In the genomic region with DNA sequence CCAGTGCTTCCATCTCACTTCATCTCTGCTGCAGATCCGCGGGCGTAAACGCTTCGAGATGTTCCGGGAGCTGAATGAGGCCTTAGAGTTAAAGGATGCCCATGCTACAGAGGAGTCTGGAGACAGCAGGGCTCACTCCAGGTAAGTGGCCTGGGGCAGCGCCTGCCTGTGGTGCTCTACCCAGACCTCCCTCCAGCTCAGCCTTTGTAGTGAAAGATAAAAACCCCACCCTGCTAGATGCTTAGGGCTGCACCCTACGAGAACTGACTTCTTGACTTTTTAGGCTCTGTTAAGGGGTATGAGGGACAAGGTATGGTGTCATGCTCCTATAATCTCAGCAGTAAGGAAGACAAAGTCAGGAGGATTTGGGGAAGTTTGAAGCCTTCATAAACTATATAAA, we compare ENCODE assay signal across 25 mouse cellular contexts. TPM values are rescaled to one million over a fixed set of nuclear protein-coding genes. Genes with fewer than 3 reads are reported as not detected.
A peak's percentile ranks its signal among the peaks of the same experiment; 100 is the strongest.
DNase-seq lines count a peak whose midpoint lies in the region; ATAC-seq and TF ChIP-seq lines count a peak whose summit lies in the region.
"Had no signal": no experiment of that assay in that cellular context is flagged by ENCODE, and none has a peak within 500 bp of the region (broad histone marks: within the 10 kb centered on the region; RNA-seq: fewer than 3 reads in every experiment).

No protein-coding gene starts in this region.

- peak overlapping the region; percentile 68; the same call in 1 of the 2 replicates for H3K27ac ChIP-seq in MEL (ENCODE audit: control insufficient read depth, low read depth, low read length)
- H3K27ac ChIP-seq in liver, embryonic 12.5 days, result peak overlapping the region; percentile 95
- H3K27ac ChIP-seq in liver, embryonic 16.5 days (ENCODE audit: low read length), result peak overlapping the region; percentile 81
- H3K27ac ChIP-seq: embryonic facial prominence, embryonic 10.5 days; forebrain, embryonic 13.5 days; heart, embryonic 13.5 days had no signal

- H3K79me2 ChIP-seq in MEL (ENCODE audit: control insufficient read depth, insufficient read depth, low read length, poor library complexity), result peaks cover 7% of the 10 kb centered on the region

- 0 out of 4 replicates have a peak, but pooled peaks of 1 of the 2 experiments have one; percentile 16 for TF ChIP-seq EP300 in MEL (IDR thresholded peaks at IDR 0.05; ENCODE audit: low read depth in 1 of 2, low read length in 2 of 2)

- no peak for ATAC-seq in erythroblast, adult 5-6 weeks (replicated peaks; ENCODE audit: low FRiP score, poor library complexity, severe bottlenecking)
- ATAC-seq in liver, embryonic 12.5 days, result peak; percentile 63
- ATAC-seq in liver, embryonic 16.5 days (ENCODE audit: low read depth), result peak; percentile 49
- ATAC-seq: CD4-positive, CD25-positive, alpha-beta regulatory T cell, adult 4 months; forebrain, embryonic 13.5 days; forebrain, postnatal 0 days had no signal

- TF ChIP-seq CTCF in MEL (IDR thresholded peaks at IDR 0.05 in 2 of 3, conservative IDR thresholded peaks at IDR 0.05 in 1 of 3; ENCODE audit: control insufficient read depth in 1 of 3, insufficient read depth in 1 of 3, low read depth in 2 of 3, low read length in 3 of 3, poor library complexity in 1 of 3, severe bottlenecking in 1 of 3), result no peak

- H3K4me3 ChIP-seq in erythroblast, embryonic 14.5 days (replicated peaks), result peak overlapping the region; percentile 36
- H3K4me3 ChIP-seq in MEL (ENCODE audit: control insufficient read depth in 1 of 2, insufficient read depth in 1 of 2, low read depth in 2 of 2, low read length in 2 of 2), result no peak overlapping the region
- H3K4me3 ChIP-seq in liver, embryonic 12.5 days, result peak overlapping the region; percentile 10; the same call in 1 of the 2 replicates
- H3K4me3 ChIP-seq in liver, embryonic 16.5 days (ENCODE audit: low read depth, low read length), result 0 out of 2 replicates have a peak overlapping the region, but pooled peaks have one; percentile 18
- H3K4me3 ChIP-seq: embryonic facial prominence, embryonic 10.5 days; forebrain, embryonic 13.5 days; heart, embryonic 13.5 days; hindbrain, embryonic 15.5 days had no signal

- H3K9me3 ChIP-seq in erythroblast, embryonic 14.5 days (ENCODE audit: control insufficient read depth, low read length), result no peaks in the 10 kb centered on the region
- no peaks in the 10 kb centered on the region for H3K9me3 ChIP-seq in MEL (replicated peaks; ENCODE audit: insufficient read depth, low read length)
- no peaks in the 10 kb centered on the region for H3K9me3 ChIP-seq in liver, embryonic 12.5 days (replicated peaks)
- no peaks in the 10 kb centered on the region for H3K9me3 ChIP-seq in liver, embryonic 16.5 days (replicated peaks; ENCODE audit: control insufficient read depth, low read length)
- H3K9me3 ChIP-seq: embryonic facial prominence, embryonic 10.5 days; forebrain, embryonic 13.5 days; G1E; heart, embryonic 13.5 days; hindbrain, embryonic 15.5 days had no signal

- H3K36me3 ChIP-seq in erythroblast, embryonic 14.5 days (ENCODE audit: control insufficient read depth), result peaks cover 84% of the 10 kb centered on the region
- H3K36me3 ChIP-seq in MEL (ENCODE audit: control insufficient read depth in 1 of 2, insufficient read depth in 2 of 2, low read length in 2 of 2), result peaks cover 24 to 60% of the 10 kb centered on the region in 2 experiments
- H3K36me3 ChIP-seq in liver, embryonic 12.5 days, result peaks cover 85% of the 10 kb centered on the region
- peaks cover 36% of the 10 kb centered on the region for H3K36me3 ChIP-seq in liver, embryonic 16.5 days (ENCODE audit: control insufficient read depth, insufficient read depth)

- H3K4me2 ChIP-seq in liver, embryonic 12.5 days, result peak overlapping the region; percentile 61
- peak overlapping the region; percentile 45 for H3K4me2 ChIP-seq in liver, embryonic 16.5 days (ENCODE audit: low read depth, low read length)
- H3K4me2 ChIP-seq: forebrain, embryonic 13.5 days; heart, embryonic 13.5 days; hindbrain, embryonic 15.5 days had no signal

- WGBS in liver, embryonic 12.5 days (ENCODE audit: insufficient replicate concordance), result 73% methylated on average over 8 of the region's 8 CpGs
- WGBS in liver, embryonic 16.5 days (ENCODE audit: insufficient replicate concordance), result 68% methylated on average over 8 of the region's 8 CpGs

- no peak for TF ChIP-seq POLR2A in MEL (IDR thresholded peaks at IDR 0.05; ENCODE audit: control insufficient read depth in 1 of 2, insufficient read depth in 1 of 2, low read depth in 1 of 2, low read length in 2 of 2, poor library complexity in 1 of 2)

- no peak overlapping the region for H3K9ac ChIP-seq in MEL (ENCODE audit: control insufficient read depth, low read depth, low read length, poor library complexity, severe bottlenecking)
- peak overlapping the region; percentile 64 for H3K9ac ChIP-seq in liver, embryonic 12.5 days
- peak overlapping the region; percentile 47 for H3K9ac ChIP-seq in liver, embryonic 16.5 days (ENCODE audit: low read depth, low read length)
- H3K9ac ChIP-seq: forebrain, embryonic 13.5 days; forebrain, postnatal 0 days; heart, embryonic 13.5 days; hindbrain, embryonic 15.5 days had no signal

- TF ChIP-seq RAD21 in MEL (IDR thresholded peaks at IDR 0.05; ENCODE audit: low read depth, low read length), result no peak

- H3K27me3 ChIP-seq in erythroblast, embryonic 14.5 days (ENCODE audit: control insufficient read depth), result no peaks in the 10 kb centered on the region
- no peaks in the 10 kb centered on the region for H3K27me3 ChIP-seq in MEL (ENCODE audit: control insufficient read depth in 1 of 2, insufficient read depth in 2 of 2, low read length in 2 of 2)
- H3K27me3 ChIP-seq in liver, embryonic 12.5 days (replicated peaks), result no peaks in the 10 kb centered on the region
- no peaks in the 10 kb centered on the region for H3K27me3 ChIP-seq in liver, embryonic 16.5 days (ENCODE audit: control insufficient read depth, insufficient read depth, low read depth, low read length)
- H3K27me3 ChIP-seq: forebrain, embryonic 13.5 days; heart, embryonic 13.5 days; hindbrain, embryonic 15.5 days had no signal

- H3K4me1 ChIP-seq in erythroblast, embryonic 14.5 days (ENCODE audit: control insufficient read depth), result peaks cover 82% of the 10 kb centered on the region
- H3K4me1 ChIP-seq in MEL (ENCODE audit: control insufficient read depth in 1 of 2, insufficient read depth in 2 of 2, low read length in 2 of 2), result peaks cover 22 to 49% of the 10 kb centered on the region in 2 experiments
- peaks cover 80% of the 10 kb centered on the region for H3K4me1 ChIP-seq in liver, embryonic 12.5 days
- peaks cover 57% of the 10 kb centered on the region for H3K4me1 ChIP-seq in liver, embryonic 16.5 days (ENCODE audit: control insufficient read depth, low read depth, low read length)
- H3K4me1 ChIP-seq: hindbrain, embryonic 15.5 days had no signal

- no peak for DNase-seq in MEL (ENCODE audit: low read depth, low spot score)
- DNase-seq in left cerebral cortex, adult 9 months (ENCODE audit: low spot score in 2 of 2), result no peak
- DNase-seq in kidney, postnatal 10 days, result no peak
- DNase-seq: adrenal gland, postnatal 10 days; B cell, adult 2 months; cerebellum, adult 11 months; cerebellum, postnatal 25 days; forebrain, postnatal 0 days; heart, adult 11 months; heart, postnatal 36 days had no signal

RNA-seq across cellular contexts. Expression of gene Trp53, which starts 10.5 kb away (rescaled TPM):
- 4.1 and 4.3 TPM in 2 replicates for polyA plus RNA-seq in erythroblast, embryonic 14.5 days (2012)
- total RNA-seq in erythroblast, adult 5-6 weeks (2015; ENCODE audit: low replicate concordance), result 44.6 and 56.8 TPM in 2 replicates
- total RNA-seq in erythroblast, adult 5-6 weeks (2017; ENCODE audit: low replicate concordance), result 25.1 and 28.0 TPM in 2 replicates
- 74.1 and 76.4 TPM in 2 replicates for total RNA-seq in MEL (2012; rRNA removed)
- 100 to 1,000 TPM in 1 of 2 experiments, not detected in 1; 212 TPM for polyA plus RNA-seq in MEL (2012; ENCODE audit: insufficient read depth in 1 of 2, insufficient read length in 2 of 2, low read depth in 1 of 2, low replicate concordance in 2 of 2, missing spikeins in 1 of 2)
- polyA plus RNA-seq in liver, embryonic 12.5 days (2016; fragmentation: Nextera tagmentation; extraction: Ambion mirVana), result 110 TPM in 2 replicates
- polyA plus RNA-seq in liver, embryonic 16.5 days (2015; fragmentation: Nextera tagmentation; extraction: Ambion mirVana), result 55.5 and 55.8 TPM in 2 replicates

RNA-seq across cellular contexts. Expression of gene Wrap53, which starts 10.6 kb away (rescaled TPM):
- 3.8 and 7.2 TPM in 2 replicates for polyA plus RNA-seq in erythroblast, embryonic 14.5 days (2012)
- total RNA-seq in erythroblast, adult 5-6 weeks (2015; ENCODE audit: low replicate concordance), result 18.4 and 21.3 TPM in 2 replicates
- total RNA-seq in erythroblast, adult 5-6 weeks (2017; ENCODE audit: low replicate concordance), result 7.7 and 8.9 TPM in 2 replicates
- 18.5 and 18.9 TPM in 2 replicates for total RNA-seq in MEL (2012; rRNA removed)
- 10 to 100 TPM in 1 of 2 experiments, not detected in 1; 24.5 TPM for polyA plus RNA-seq in MEL (2012; ENCODE audit: insufficient read depth in 1 of 2, insufficient read length in 2 of 2, low read depth in 1 of 2, low replicate concordance in 2 of 2, missing spikeins in 1 of 2)
- polyA plus RNA-seq in liver, embryonic 12.5 days (2016; fragmentation: Nextera tagmentation; extraction: Ambion mirVana), result 24.3 and 27.1 TPM in 2 replicates
- 14.6 and 15.5 TPM in 2 replicates for polyA plus RNA-seq in liver, embryonic 16.5 days (2015; fragmentation: Nextera tagmentation; extraction: Ambion mirVana)

RNA-seq across cellular contexts. Expression of gene Atp1b2, which starts 15.1 kb away (rescaled TPM):
- polyA plus RNA-seq in erythroblast, embryonic 14.5 days (2012), result 8.1 and 9.1 TPM in 2 replicates
- total RNA-seq in erythroblast, adult 5-6 weeks (2015; ENCODE audit: low replicate concordance), result 10.6 and 24.0 TPM in 2 replicates
- total RNA-seq in erythroblast, adult 5-6 weeks (2017; ENCODE audit: low replicate concordance), result 1.2 and 4.0 TPM in 2 replicates
- 13.4 and 15.1 TPM in 2 replicates for total RNA-seq in MEL (2012; rRNA removed)
- polyA plus RNA-seq in MEL (2012; ENCODE audit: insufficient read depth in 1 of 2, insufficient read length in 2 of 2, low read depth in 1 of 2, low replicate concordance in 2 of 2, missing spikeins in 1 of 2), result 100 to 1,000 TPM in 1 of 2 experiments, not detected in 1; 136 TPM
- 38.3 and 39.8 TPM in 2 replicates for polyA plus RNA-seq in liver, embryonic 12.5 days (2016; fragmentation: Nextera tagmentation; extraction: Ambion mirVana)
- polyA plus RNA-seq in liver, embryonic 16.5 days (2015; fragmentation: Nextera tagmentation; extraction: Ambion mirVana), result 11.2 and 12.6 TPM in 2 replicates
- polyA plus RNA-seq: CD4-positive, CD25-positive, alpha-beta regulatory T cell, adult 4 months had no signal

RNA-seq across cellular contexts. Expression of gene Shbg, which starts 27.1 kb away (rescaled TPM):
- 0.02 TPM in 1 of 2 replicates, not detected in the other for polyA plus RNA-seq in erythroblast, embryonic 14.5 days (2012)
- total RNA-seq in erythroblast, adult 5-6 weeks (2015; ENCODE audit: low replicate concordance), result not detected in 2 replicates
- total RNA-seq in erythroblast, adult 5-6 weeks (2017; ENCODE audit: low replicate concordance), result 0.51 TPM in 1 of 2 replicates, not detected in the other
- not detected in 2 replicates for total RNA-seq in MEL (2012; rRNA removed)
- not detected for polyA plus RNA-seq in MEL (2012; ENCODE audit: insufficient read depth in 1 of 2, insufficient read length in 2 of 2, low read depth in 1 of 2, low replicate concordance in 2 of 2, missing spikeins in 1 of 2)
- 33.0 and 34.9 TPM in 2 replicates for polyA plus RNA-seq in liver, embryonic 12.5 days (2016; fragmentation: Nextera tagmentation; extraction: Ambion mirVana)
- polyA plus RNA-seq in liver, embryonic 16.5 days (2015; fragmentation: Nextera tagmentation; extraction: Ambion mirVana), result 26.2 and 27.9 TPM in 2 replicates
- total RNA-seq: forebrain, postnatal 0 days; G1E; gastrocnemius, adult 18-20 months; heart, postnatal 36 days had no signal
- polyA plus RNA-seq: brain, embryonic 14.5 days; CD4-positive, CD25-positive, alpha-beta regulatory T cell, adult 4 months; embryonic facial prominence, embryonic 10.5 days; embryonic facial prominence, embryonic 14.5 days; forebrain, embryonic 13.5 days; forebrain, postnatal 0 days; G1E; heart, postnatal 0 days; hindbrain, embryonic 11.5 days; hindbrain, embryonic 15.5 days had no signal

RNA-seq across cellular contexts. Expression of gene Efnb3, which starts 30.6 kb away (rescaled TPM):
- 0.15 and 0.20 TPM in 2 replicates for polyA plus RNA-seq in erythroblast, embryonic 14.5 days (2012)
- 1.2 TPM in 1 of 2 replicates, not detected in the other for total RNA-seq in erythroblast, adult 5-6 weeks (2015; ENCODE audit: low replicate concordance)
- total RNA-seq in erythroblast, adult 5-6 weeks (2017; ENCODE audit: low replicate concordance), result 1.3 and 2.2 TPM in 2 replicates
- 0.20 and 0.23 TPM in 2 replicates for total RNA-seq in MEL (2012; rRNA removed)
- polyA plus RNA-seq in MEL (2012; ENCODE audit: insufficient read depth in 1 of 2, insufficient read length in 2 of 2, low read depth in 1 of 2, low replicate concordance in 2 of 2, missing spikeins in 1 of 2), result under 1 TPM in 1 of 2 experiments, not detected in 1; 0.72 TPM
- 1.7 and 2.3 TPM in 2 replicates for polyA plus RNA-seq in liver, embryonic 12.5 days (2016; fragmentation: Nextera tagmentation; extraction: Ambion mirVana)
- 0.27 and 0.39 TPM in 2 replicates for polyA plus RNA-seq in liver, embryonic 16.5 days (2015; fragmentation: Nextera tagmentation; extraction: Ambion mirVana)

Comparison
In these comparisons a context has a peak if more than half of its experiments do, and no peak if none do; other contexts are left out.
1. H3K4me3 ChIP-seq: peak in erythroblast, embryonic 14.5 days (single experiment), liver, embryonic 12.5 days (single experiment) and liver, embryonic 16.5 days (single experiment); none in MEL (0 of 2).
2. Peak in every context shown above with its lines, with median percentiles within 50 percentile points of each other: H3K27ac ChIP-seq.